Mouse (Mus musculus) erythroblast, embryonic 14.5 days (primary cell): Measurements from ENCODE around the gene Nubpl.

Source experiments
- GATA1 ChIP-seq: IDR thresholded peaks from 2 replicates; pipeline ENCODE4 v1.6.1; 2012; ENCODE audit warnings: low read length, inconsistent platforms, mixed read lengths
- TAL1 ChIP-seq: IDR thresholded peaks from 3 replicates; pipeline ENCODE4 v1.6.1; 2012; ENCODE audit warnings: low read length, inconsistent platforms, mixed read lengths

DNA sequence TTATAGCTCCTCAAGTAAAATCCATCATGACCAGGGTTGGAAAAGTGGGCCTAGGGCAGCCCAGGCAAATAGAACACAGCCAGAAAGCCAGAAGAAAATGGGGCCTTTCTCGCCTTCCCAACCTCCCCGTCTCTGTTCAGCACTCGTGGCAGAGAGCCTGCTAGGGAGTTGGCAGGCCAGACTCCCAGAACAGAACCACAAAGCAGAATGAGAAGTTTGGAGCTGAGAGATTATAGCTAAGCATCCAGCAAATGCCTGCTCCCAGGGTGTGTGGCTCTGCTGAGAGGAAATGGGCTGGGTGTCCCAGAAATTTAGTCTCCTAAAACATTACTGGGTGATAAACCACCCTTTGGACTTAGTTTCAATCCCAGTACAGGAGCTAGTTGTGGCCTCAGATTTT lies 262.6 kb downstream of the Nubpl start:
- TF ChIP-seq TAL1: no peak
- TF ChIP-seq GATA1: no peak
